Mouse (Mus musculus) lung, postnatal 0 days (tissue): Measurements from ENCODE around the gene Sox6.

ENCODE experiments used
- CTCF ChIP-seq: IDR thresholded peaks from 2 replicates; pipeline ENCODE4 v1.5.1; 2016; ENCODE audit warnings: antibody characterized with exemption, mild to moderate bottlenecking
- EP300 ChIP-seq: IDR thresholded peaks from 2 replicates; pipeline ENCODE4 v1.6.1; 2016; ENCODE audit warnings: antibody characterized with exemption, mild to moderate bottlenecking, control low read depth

DNA sequence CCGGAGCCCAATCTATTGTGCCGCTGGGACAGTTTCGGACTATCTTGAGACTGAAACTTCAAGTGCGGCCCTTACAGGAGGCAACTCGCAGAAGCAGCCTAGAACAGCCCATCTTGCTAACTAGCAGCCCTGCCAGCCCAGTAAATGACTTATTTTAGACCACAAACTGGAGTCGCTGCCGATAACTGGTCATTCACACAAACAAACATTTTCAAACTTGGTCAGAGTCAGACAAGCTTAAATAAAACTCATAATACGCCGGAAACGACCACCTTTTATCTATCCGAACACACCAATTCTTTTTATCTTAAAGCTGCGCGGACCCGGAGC, 7.2 kb downstream of the Sox6 start:
- no peak for TF ChIP-seq CTCF
- no peak for TF ChIP-seq EP300
